Mouse (Mus musculus) thymus, adult 2 months (tissue): ENCODE data around the gene Tln2. TPM values are rescaled to one million over a fixed set of nuclear protein-coding genes. Genes with fewer than 3 reads are reported as not detected.

Experiments used
- DNase-seq: peaks from one replicate; pipeline ENCODE4 v3.0.0; 2021
- H3K27ac ChIP-seq: fragments of 200-500 bp; 2 replicates; pipeline ENCODE4 v1.5.1; 2012; ENCODE audit warnings: low read length, control low read depth; ENCODE audit not compliant: control insufficient read depth, insufficient read depth
- H3K27me3 ChIP-seq: fragments of 200-500 bp; 2 replicates; pipeline ENCODE4 v1.6.1; 2012; ENCODE audit warnings: mild to moderate bottlenecking, low read length, moderate library complexity, mixed read lengths; ENCODE audit not compliant: control insufficient read depth, insufficient read depth
- H3K36me3 ChIP-seq: fragments of 200-500 bp; 2 replicates; pipeline ENCODE4 v1.6.1; 2012; ENCODE audit warnings: mild to moderate bottlenecking, low read length, moderate library complexity; ENCODE audit not compliant: control insufficient read depth, insufficient read depth
- H3K4me1 ChIP-seq: fragments of 200-500 bp; replicated peaks from 2 replicates; pipeline ENCODE4 v1.6.1; 2012; ENCODE audit warnings: low read length; ENCODE audit not compliant: control insufficient read depth, insufficient read depth
- H3K4me3 ChIP-seq: fragments of 200-500 bp; 2 replicates; pipeline ENCODE4 v1.5.1; 2012; ENCODE audit warnings: mild to moderate bottlenecking, low read length, control low read depth, moderate library complexity; ENCODE audit not compliant: control insufficient read depth, insufficient read depth
- CTCF ChIP-seq: fragments of 200-500 bp; IDR thresholded peaks from 2 replicates; pipeline ENCODE4 v1.5.1; 2012; ENCODE audit warnings: mild to moderate bottlenecking, control low read depth, low read length, moderate library complexity, borderline replicate concordance; ENCODE audit not compliant: control insufficient read depth, poor library complexity, insufficient read depth; ENCODE audit errors: extremely low read depth
- POLR2A ChIP-seq: fragments of 200-500 bp; IDR thresholded peaks from 2 replicates; pipeline ENCODE4 v1.6.1; 2012; ENCODE audit warnings: mild to moderate bottlenecking, low read length, control low read depth, moderate library complexity; ENCODE audit not compliant: control insufficient read depth, poor library complexity, insufficient read depth; ENCODE audit errors: extremely low read depth
- WGBS: fragments of 180-500 bp; shearing (Covaris S2); methylation state at CpG from one replicate; pipeline ENCODE4 v1.1.7; 2018; 5-methylcytosine and 5-hydroxymethylcytosine counted together
- polyA plus RNA-seq: library from polyadenylated mRNA; depleted of rRNA; stranded (reverse); fragments of >200 nt; gene quantifications from 2 replicates; pipeline ENCODE4 v1.2.3, GENCODE M21; 2012; rRNA removed

Tln2 gene
- polyA plus RNA-seq, 1 experiment, result 3.7 TPM

DNA sequence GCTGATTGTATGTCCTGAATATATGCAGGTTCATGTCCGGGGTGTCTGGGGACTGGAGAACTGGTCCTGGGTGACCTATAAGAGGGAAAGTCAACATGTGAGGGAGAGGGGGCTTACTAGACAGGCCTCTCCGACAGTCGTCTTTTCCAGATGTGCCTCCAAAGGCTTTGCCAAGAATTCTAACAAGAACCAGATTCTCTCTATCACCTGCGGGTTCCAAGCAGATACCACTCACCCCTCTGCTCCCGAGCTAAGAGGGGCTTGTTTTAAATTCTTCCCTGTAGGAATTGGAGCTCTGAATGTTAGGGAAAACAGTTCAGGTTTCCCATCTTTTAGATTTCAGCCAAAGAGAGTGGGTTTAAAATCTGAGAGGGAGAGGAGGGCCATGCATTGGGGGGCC, 381.3 kb downstream of the Tln2 start:
- Histone ChIP-seq H3K4me3 (no peak overlapping the region), H3K27me3 (no peaks in the 10 kb centered on the region), H3K36me3 (no peaks in the 10 kb centered on the region), H3K27ac (no peak overlapping the region), H3K4me1 (0 out of 2 replicates have a peak, but pooled peaks cover 3% of the 10 kb centered on the region)
- WGBS, result 88% methylated on average over 5 of the region's 5 CpGs
- no peak for DNase-seq
- no peak for TF ChIP-seq POLR2A
- no peak for TF ChIP-seq CTCF

DNA sequence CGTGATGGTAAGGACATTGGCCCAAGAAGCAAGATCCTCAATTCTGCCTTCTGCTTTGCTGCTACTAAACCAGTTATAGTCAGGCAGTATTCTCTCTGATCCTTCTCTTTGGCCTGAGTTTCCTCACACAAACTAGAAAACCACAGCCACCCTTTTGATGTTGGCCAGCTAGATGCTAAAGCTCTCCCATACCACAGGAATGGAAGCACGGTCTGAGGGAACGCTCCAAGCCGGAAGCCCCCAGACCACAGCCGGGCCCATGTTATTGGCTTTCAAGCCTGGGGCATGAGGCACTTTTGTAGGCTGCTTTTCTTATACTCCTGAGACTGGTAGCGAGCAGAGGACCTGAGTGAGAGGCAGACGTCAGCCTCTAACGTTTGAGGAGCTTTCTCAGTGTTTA, 383.4 kb downstream of the Tln2 start:
- Histone ChIP-seq H3K4me3 (no peak overlapping the region), H3K27me3 (no peaks in the 10 kb centered on the region), H3K36me3 (no peaks in the 10 kb centered on the region), H3K27ac (no peak overlapping the region), H3K4me1 (0 out of 2 replicates have a peak, but pooled peaks cover 3% of the 10 kb centered on the region)
- TF ChIP-seq POLR2A (no peak), CTCF (no peak)
- DNase-seq, result no peak
- 58% methylated on average over 8 of the region's 8 CpGs for WGBS

DNA sequence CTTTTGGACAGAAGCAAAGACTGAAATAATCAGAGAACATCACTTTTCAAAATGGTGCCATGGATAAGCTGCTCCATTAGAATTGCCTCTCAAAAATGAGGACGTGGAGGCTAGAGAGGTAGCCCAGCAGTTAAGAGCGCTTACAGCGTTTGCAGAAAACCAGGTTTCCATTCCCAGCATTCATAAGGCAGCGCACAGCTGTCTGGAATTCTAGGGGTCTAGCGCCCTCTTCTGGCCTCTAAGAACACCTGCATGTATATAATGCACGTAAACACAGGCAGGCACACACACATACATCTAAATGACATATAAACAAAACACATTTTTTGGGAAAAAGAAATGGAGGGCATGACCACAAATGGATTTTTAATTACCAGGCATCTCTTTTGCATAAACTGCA, 385.7 kb downstream of the Tln2 start:
- no peak overlapping the region for H3K27ac ChIP-seq
- WGBS, result 92% methylated on average over 6 of the region's 6 CpGs
- no peaks in the 10 kb centered on the region for H3K27me3 ChIP-seq
- no peak for DNase-seq
- no peaks in the 10 kb centered on the region for H3K36me3 ChIP-seq
- H3K4me1 ChIP-seq, result 0 out of 2 replicates have a peak, but pooled peaks cover 3% of the 10 kb centered on the region
- H3K4me3 ChIP-seq, result no peak overlapping the region
- TF ChIP-seq CTCF (no peak), POLR2A (no peak)

DNA sequence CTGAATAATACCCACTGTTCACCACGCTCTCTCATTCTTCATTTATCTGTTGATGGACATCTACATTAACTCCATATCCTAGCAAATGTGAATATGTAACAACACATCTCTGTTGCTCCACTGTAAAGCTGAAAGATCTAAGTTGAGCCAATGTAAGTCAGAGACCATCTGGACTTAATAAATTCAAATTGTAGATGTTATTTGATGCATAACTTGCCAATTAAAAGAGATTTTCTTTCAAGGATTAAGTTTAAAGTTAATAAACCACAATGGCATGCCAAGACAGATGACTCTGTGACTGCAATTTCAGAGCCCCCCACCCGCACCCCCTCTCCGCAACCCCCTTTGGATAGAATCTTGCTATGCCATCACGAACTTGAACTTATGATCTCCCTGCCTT, 386.3 kb downstream of the Tln2 start:
- no peaks in the 10 kb centered on the region for H3K4me1 ChIP-seq
- TF ChIP-seq CTCF (no peak), POLR2A (no peak)
- no peaks in the 10 kb centered on the region for H3K27me3 ChIP-seq
- no peak overlapping the region for H3K4me3 ChIP-seq
- no peaks in the 10 kb centered on the region for H3K36me3 ChIP-seq
- WGBS, result 96% methylated on average over 4 of the region's 4 CpGs
- no peak overlapping the region for H3K27ac ChIP-seq
- no peak for DNase-seq

DNA sequence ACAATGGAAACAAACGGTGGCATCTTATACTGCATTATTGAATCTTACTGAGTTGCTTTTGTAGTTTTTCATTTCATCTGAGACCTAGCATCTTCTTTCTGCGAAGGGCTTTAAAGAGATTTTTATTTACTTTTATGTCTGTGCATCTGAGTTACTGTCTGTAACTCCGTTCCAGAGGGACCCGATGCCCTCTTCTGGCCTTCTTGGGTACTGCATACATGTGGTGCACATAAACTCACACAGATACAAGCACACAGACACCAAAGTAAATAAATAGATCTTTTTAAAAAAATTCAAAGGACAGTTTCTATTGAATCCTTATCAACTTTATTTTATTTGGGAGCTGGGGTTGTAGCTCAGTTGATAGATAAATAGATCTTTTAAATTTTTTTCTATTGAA, 388.1 kb downstream of the Tln2 start:
- H3K27me3 ChIP-seq, result no peaks in the 10 kb centered on the region
- 97% methylated on average over 4 of the region's 4 CpGs for WGBS
- no peak for TF ChIP-seq POLR2A
- TF ChIP-seq CTCF, result no peak
- no peak overlapping the region for H3K4me3 ChIP-seq
- H3K27ac ChIP-seq, result no peak overlapping the region
- no peaks in the 10 kb centered on the region for H3K4me1 ChIP-seq
- no peaks in the 10 kb centered on the region for H3K36me3 ChIP-seq
- no peak for DNase-seq

DNA sequence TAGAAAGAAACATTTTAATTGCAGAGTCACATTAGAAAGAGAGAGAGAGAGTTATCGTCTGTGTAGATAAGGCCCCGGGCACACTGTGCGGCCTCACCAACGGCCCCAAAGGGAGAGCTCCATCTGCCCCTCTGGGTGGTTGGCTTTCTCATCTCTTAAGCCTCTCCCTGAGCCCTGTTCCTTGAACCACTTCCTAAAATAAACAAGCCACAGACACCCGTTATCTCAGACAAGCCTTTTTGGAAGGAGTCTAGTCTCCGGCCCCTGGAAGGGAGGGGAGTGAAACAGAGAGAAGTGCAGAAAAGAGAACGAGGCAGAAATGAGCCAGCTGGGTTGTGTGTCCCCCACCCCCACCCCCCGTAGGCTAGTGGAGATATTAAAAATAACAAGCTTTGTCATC, 388.7 kb downstream of the Tln2 start:
- no peaks in the 10 kb centered on the region for H3K4me1 ChIP-seq
- H3K27ac ChIP-seq, result no peak overlapping the region
- TF ChIP-seq CTCF (no peak), POLR2A (no peak)
- no peaks in the 10 kb centered on the region for H3K27me3 ChIP-seq
- H3K36me3 ChIP-seq, result no peaks in the 10 kb centered on the region
- no peak overlapping the region for H3K4me3 ChIP-seq
- 58% methylated on average over 8 of the region's 8 CpGs for WGBS
- no peak for DNase-seq

DNA sequence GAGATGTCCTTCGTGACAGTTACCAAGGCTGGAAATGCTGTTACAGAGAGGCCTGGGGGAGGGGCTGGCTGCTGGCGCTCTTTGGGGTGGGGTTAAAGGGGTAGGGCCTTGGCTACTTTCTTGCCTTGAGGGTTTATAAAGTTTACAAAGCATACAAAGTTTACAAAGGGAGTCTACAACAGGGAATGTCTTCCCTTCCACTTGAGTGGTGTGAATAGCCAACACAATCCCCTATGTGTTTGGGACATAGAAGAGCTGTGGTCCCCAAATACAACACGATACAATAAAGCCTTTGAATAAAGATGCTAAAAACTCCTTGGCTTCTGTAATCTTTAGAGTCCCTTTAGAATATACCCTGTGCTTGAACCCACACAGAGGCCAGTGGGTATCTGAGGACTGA, 389.5 kb downstream of the Tln2 start:
- Histone ChIP-seq H3K27me3 (no peaks in the 10 kb centered on the region), H3K4me1 (no peaks in the 10 kb centered on the region), H3K36me3 (no peaks in the 10 kb centered on the region), H3K4me3 (no peak overlapping the region), H3K27ac (no peak overlapping the region)
- no peak for DNase-seq
- no peak for TF ChIP-seq POLR2A
- no peak for TF ChIP-seq CTCF
- WGBS, result 86% methylated on average over 3 of the region's 3 CpGs

Other genes with a start within 250 kb of the Tln2 start
- gene C2cd4b, start 199.7 kb upstream of the Tln2 start, polyA plus RNA-seq, result 1.7 and 2.7 TPM in 2 replicates